Mouse (Mus musculus) ES-E14 (cell line): ENCODE data around the gene Abhd16a.

Experiments
- MAFK ChIP-seq: IDR thresholded peaks from 2 replicates; pipeline ENCODE4 v1.6.1; 2014; ENCODE audit warnings: mild to moderate bottlenecking, low read depth, low read length, inconsistent platforms; ENCODE audit not compliant: insufficient read depth
- ZC3H11A ChIP-seq: IDR thresholded peaks from 2 replicates; pipeline ENCODE4 v1.6.1; 2012; ENCODE audit warnings: low read depth, mild to moderate bottlenecking, inconsistent platforms, low read length, borderline replicate concordance

DNA sequence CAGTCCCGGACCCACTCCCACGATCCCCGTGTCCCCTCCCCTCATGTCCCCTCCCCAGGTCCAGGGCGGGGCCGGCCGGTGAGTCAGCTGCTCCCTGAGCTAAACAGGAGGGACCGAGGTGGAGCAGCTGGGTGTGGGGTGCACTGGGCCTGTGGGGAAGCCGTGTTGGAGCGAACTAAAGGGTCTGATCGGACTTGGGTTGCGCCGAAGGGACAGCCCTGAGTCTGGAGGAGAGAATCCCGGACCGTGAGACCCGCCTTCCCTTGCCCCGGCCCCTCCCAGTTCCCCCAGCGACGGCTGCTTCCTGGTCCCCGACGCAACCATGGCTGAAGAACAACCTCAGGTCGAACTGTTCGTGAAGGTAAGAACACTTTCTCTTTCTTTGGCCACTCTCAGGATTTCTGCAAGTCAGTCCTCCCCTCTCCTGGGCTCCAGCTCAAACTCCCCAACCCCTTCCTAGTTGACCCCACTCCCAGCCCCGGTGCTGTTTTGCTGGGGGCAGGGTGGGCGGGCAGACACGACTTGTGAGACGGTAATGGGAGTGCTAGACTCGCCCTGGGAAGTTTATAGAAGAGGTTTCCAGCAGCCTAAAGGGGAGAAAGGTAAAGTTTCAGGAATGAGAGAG, 38.8 kb upstream of the Abhd16a start:
- TF ChIP-seq ZC3H11A (no peak), MAFK (no peak)
